Mouse (Mus musculus): Measurements from ENCODE around the gene Arhgap15. TPM values are rescaled to one million over a fixed set of nuclear protein-coding genes. Genes with fewer than 3 reads are reported as not detected.

The Arhgap15 gene
- polyA plus RNA-seq, 1 experiment = 4.8 TPM

DNA sequence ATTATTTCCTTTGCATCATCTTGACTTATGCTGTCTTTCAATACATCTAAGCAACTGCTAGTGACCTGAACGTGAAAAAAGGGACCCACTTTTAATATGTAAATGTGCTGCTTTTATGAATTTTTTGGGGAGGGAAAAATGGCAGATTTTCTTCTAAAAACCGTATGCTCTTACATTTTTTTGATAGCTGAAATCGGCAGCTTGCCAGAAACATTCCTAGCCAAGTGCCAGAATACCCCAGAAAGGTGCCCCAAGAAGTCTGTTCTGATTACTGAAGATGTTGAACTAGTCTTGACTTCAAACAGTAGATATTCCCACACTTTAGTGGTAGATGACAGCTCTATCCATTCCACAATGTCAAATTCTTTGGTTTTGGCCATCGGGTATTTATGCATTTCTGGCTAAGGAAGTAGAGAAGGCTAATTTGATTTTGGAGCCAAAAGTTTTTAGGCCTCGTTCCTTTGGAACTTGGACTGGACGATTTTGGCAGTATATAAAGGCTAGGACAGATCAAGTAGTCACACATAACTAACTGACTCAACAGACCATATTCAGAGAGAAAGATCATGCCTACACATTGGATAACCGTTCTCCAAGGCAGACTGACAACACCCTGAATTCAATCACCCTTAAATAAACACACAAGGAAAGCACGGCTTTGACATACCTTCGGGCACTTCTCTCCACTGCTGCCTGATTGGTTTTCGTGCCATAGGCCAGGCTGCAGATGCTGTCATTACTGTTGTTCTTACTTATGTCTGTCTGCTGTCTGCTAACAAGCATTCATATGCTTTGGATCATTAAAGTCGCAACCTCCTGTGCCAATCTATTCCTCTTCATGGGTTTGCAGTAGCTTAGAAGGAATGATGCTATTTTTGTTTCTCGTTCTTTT, 67.5 kb downstream of the Arhgap15 start:
- WGBS = 91% methylated on average over 12 of the region's 12 CpGs
- H3K27me3 ChIP-seq (ENCODE audit: control insufficient read depth, insufficient read depth, low read length) = no peaks in the 10 kb centered on the region
- TF ChIP-seq CTCF (IDR thresholded peaks at IDR 0.05; ENCODE audit: extremely low read depth, insufficient read depth, insufficient read length, insufficient replicate concordance) = no peak
- TF ChIP-seq POLR2A (IDR thresholded peaks at IDR 0.05; ENCODE audit: low read depth, low read length) = no peak
- DNase-seq (ENCODE audit: low read depth in 1 of 2, low spot score in 2 of 2) = no peak
- no peak overlapping the region for H3K27ac ChIP-seq (ENCODE audit: insufficient read depth, low read length)
- H3K4me1 ChIP-seq (ENCODE audit: control insufficient read depth, insufficient read depth, insufficient read length) = no peaks in the 10 kb centered on the region
- H3K4me3 ChIP-seq (ENCODE audit: extremely low read depth, insufficient read depth, insufficient read length) = no peak overlapping the region
- H3K36me3 ChIP-seq (ENCODE audit: control insufficient read depth, insufficient read depth, low read length) = peaks cover 2% of the 10 kb centered on the region; the same call in 1 of the 2 replicates

DNA sequence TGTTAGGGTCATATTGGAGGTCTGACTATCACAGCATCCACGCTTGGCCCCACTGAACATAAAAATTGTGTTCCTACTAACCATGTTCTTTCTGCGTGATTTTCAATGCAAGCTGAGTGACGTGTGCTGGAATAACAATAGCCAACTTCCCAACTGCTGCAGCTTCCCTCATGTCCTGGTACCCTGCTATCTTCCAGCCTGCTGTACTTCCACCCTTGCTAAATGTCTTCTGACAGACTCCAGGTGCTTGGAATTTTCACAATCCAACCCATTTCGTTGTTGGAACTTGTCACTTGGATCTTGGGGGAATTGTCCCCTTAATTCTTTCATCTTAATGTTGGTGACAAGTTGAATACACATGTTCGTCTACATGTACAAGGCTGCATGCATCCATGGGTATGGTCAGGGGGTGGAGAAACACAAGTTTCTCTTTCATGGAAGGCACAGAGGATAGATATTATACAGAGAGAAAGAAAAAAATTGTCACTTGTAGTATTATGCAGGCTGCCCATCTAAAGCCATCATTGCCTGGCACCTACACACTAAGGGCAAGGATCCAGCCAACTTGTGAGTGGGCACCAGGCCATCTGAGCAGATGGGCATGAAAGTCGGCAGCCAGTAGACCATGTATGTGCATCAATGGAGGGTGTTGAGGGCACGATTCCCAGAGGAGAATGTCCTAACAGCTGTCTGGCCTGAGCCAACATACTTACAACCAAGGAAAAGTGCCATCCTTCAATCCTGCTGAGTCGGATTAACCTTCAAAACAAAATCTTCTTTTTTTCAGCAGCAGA, 68.4 kb downstream of the Arhgap15 start:
- WGBS = 94% methylated on average over 8 of the region's 8 CpGs
- H3K4me3 ChIP-seq (ENCODE audit: extremely low read depth, insufficient read depth, insufficient read length) = no peak overlapping the region
- TF ChIP-seq POLR2A (IDR thresholded peaks at IDR 0.05; ENCODE audit: low read depth, low read length) (no peak), CTCF (IDR thresholded peaks at IDR 0.05; ENCODE audit: extremely low read depth, insufficient read depth, insufficient read length, insufficient replicate concordance) (no peak)
- DNase-seq (ENCODE audit: low read depth in 1 of 2, low spot score in 2 of 2) = no peak
- H3K27me3 ChIP-seq (ENCODE audit: control insufficient read depth, insufficient read depth, low read length) = no peaks in the 10 kb centered on the region
- H3K27ac ChIP-seq (ENCODE audit: insufficient read depth, low read length) = no peak overlapping the region
- H3K36me3 ChIP-seq (ENCODE audit: control insufficient read depth, insufficient read depth, low read length) = peaks cover 2% of the 10 kb centered on the region; the same call in 1 of the 2 replicates
- H3K4me1 ChIP-seq (ENCODE audit: control insufficient read depth, insufficient read depth, insufficient read length) = no peaks in the 10 kb centered on the region

DNA sequence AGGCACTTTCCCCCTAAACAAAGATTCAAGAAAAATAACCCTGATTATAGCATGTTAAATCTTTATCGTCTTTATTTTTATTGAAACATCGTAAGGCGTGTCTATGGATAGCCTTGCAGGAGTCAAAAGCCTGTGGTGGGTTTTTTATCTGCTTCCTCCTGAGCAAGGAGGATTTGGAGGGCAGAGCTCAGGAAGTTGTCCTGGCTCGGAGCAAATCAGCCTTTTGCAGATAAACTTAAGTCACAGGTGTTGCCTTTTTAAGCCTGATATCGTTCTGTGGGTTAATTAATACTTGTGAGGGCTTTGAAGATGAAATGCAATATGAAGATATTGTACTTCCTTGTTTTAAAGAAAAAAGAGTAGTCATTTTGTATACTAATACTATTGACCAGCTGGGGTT, 87.3 kb downstream of the Arhgap15 start:
- H3K27me3 ChIP-seq (ENCODE audit: control insufficient read depth, insufficient read depth, low read length) = no peaks in the 10 kb centered on the region
- no peak for DNase-seq (ENCODE audit: low read depth in 1 of 2, low spot score in 2 of 2)
- TF ChIP-seq POLR2A (IDR thresholded peaks at IDR 0.05; ENCODE audit: low read depth, low read length) (no peak), CTCF (IDR thresholded peaks at IDR 0.05; ENCODE audit: extremely low read depth, insufficient read depth, insufficient read length, insufficient replicate concordance) (no peak)
- peaks cover 2% of the 10 kb centered on the region; the same call in 1 of the 2 replicates for H3K36me3 ChIP-seq (ENCODE audit: control insufficient read depth, insufficient read depth, low read length)
- no peak overlapping the region for H3K4me3 ChIP-seq (ENCODE audit: extremely low read depth, insufficient read depth, insufficient read length)
- no peaks in the 10 kb centered on the region for H3K4me1 ChIP-seq (ENCODE audit: control insufficient read depth, insufficient read depth, insufficient read length)
- 69% methylated on average over 5 of the region's 5 CpGs for WGBS
- H3K27ac ChIP-seq (ENCODE audit: insufficient read depth, low read length) = no peak overlapping the region

DNA sequence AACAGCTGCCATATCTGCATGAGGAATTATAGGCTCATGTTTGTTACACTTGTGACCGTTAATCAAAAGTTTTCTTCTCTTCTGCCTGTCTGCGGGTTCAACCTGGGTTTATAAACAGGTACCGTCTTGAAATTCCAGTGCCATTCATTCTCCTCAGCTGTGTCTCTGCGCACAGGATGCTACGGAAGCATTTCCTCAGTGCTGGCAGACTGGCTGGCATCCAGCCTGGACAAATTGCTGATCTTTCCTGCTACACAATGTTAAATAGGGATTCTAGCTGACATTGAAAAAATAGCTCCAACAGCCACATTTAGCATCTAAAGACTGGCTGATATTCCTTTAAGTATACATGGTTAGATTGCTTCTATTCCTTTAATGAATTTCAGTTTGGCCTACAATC, 93.0 kb downstream of the Arhgap15 start:
- no peak overlapping the region for H3K4me3 ChIP-seq (ENCODE audit: extremely low read depth, insufficient read depth, insufficient read length)
- H3K4me1 ChIP-seq (ENCODE audit: control insufficient read depth, insufficient read depth, insufficient read length) = no peaks in the 10 kb centered on the region
- no peaks in the 10 kb centered on the region for H3K27me3 ChIP-seq (ENCODE audit: control insufficient read depth, insufficient read depth, low read length)
- no peak for TF ChIP-seq CTCF (IDR thresholded peaks at IDR 0.05; ENCODE audit: extremely low read depth, insufficient read depth, insufficient read length, insufficient replicate concordance)
- TF ChIP-seq POLR2A (IDR thresholded peaks at IDR 0.05; ENCODE audit: low read depth, low read length) = no peak
- H3K36me3 ChIP-seq (ENCODE audit: control insufficient read depth, insufficient read depth, low read length) = peaks cover 5% of the 10 kb centered on the region
- no peak for DNase-seq (ENCODE audit: low read depth in 1 of 2, low spot score in 2 of 2)
- H3K27ac ChIP-seq (ENCODE audit: insufficient read depth, low read length) = no peak overlapping the region
- 84% methylated on average over 5 of the region's 5 CpGs for WGBS

DNA sequence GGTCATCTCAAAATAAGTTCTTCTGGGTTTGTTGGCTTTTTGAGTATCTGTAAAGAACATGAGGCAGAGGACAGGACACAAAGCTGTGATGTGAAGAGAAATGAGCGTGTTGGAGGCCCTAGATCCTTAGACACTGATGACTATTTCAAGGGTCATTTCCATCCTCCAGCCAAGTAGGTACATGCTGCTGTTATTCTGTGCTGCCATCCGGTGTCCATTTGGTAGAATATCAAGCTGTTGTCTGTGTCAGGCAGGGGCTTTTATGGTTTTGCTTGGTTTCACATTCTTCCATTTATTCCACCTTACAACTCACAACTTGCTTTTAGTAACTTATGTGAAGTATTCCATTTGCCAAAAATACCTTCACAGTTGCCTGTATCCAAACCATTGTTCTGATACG, 102.6 kb downstream of the Arhgap15 start:
- peak in 1 of 2 experiments; percentile 5 for DNase-seq (ENCODE audit: low read depth in 1 of 2, low spot score in 2 of 2)
- H3K4me1 ChIP-seq (ENCODE audit: control insufficient read depth, insufficient read depth, insufficient read length) = no peaks in the 10 kb centered on the region
- 83% methylated on average over 3 of the region's 3 CpGs for WGBS
- no peaks in the 10 kb centered on the region for H3K27me3 ChIP-seq (ENCODE audit: control insufficient read depth, insufficient read depth, low read length)
- peaks cover 4% of the 10 kb centered on the region; the same call in 1 of the 2 replicates for H3K36me3 ChIP-seq (ENCODE audit: control insufficient read depth, insufficient read depth, low read length)
- TF ChIP-seq POLR2A (IDR thresholded peaks at IDR 0.05; ENCODE audit: low read depth, low read length) = no peak
- peak; percentile 36; the same call in 1 of the 2 replicates for TF ChIP-seq CTCF (IDR thresholded peaks at IDR 0.05; ENCODE audit: extremely low read depth, insufficient read depth, insufficient read length, insufficient replicate concordance)
- H3K27ac ChIP-seq (ENCODE audit: insufficient read depth, low read length) = no peak overlapping the region
- H3K4me3 ChIP-seq (ENCODE audit: extremely low read depth, insufficient read depth, insufficient read length) = no peak overlapping the region

DNA sequence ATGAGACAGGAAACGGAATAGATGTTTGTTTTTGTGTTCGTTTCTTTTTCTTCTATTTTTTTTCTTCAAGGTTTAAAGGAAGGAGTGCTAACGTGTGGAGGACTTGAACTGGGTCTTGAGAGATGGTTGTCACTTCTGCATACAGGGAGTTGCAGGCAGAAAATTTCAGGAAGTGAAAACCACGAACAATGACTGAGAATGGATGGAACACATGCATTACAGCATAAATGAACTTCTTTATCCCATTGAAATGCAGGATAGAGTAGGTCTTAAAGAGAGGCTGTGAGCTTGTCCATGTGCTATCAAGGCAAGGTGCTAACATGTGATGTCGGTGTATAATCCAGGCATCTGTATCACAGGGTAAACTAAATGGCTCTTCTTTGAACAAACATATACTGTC, 114.1 kb downstream of the Arhgap15 start:
- TF ChIP-seq CTCF (IDR thresholded peaks at IDR 0.05; ENCODE audit: extremely low read depth, insufficient read depth, insufficient read length, insufficient replicate concordance) = no peak
- no peak for TF ChIP-seq POLR2A (IDR thresholded peaks at IDR 0.05; ENCODE audit: low read depth, low read length)
- Histone ChIP-seq H3K36me3 (ENCODE audit: control insufficient read depth, insufficient read depth, low read length) (peaks cover 5% of the 10 kb centered on the region), H3K4me3 (ENCODE audit: extremely low read depth, insufficient read depth, insufficient read length) (no peak overlapping the region), H3K4me1 (ENCODE audit: control insufficient read depth, insufficient read depth, insufficient read length) (peaks cover 3% of the 10 kb centered on the region; the same call in 1 of the 2 replicates), H3K27ac (ENCODE audit: insufficient read depth, low read length) (no peak overlapping the region), H3K27me3 (ENCODE audit: control insufficient read depth, insufficient read depth, low read length) (no peaks in the 10 kb centered on the region)
- no peak for DNase-seq (ENCODE audit: low read depth in 1 of 2, low spot score in 2 of 2)
- WGBS = 33% methylated on average over 5 of the region's 5 CpGs
